Mouse (Mus musculus) liver, postnatal 0 days (tissue): ENCODE data around the gene Ptgis.

Source experiments
- CTCF ChIP-seq: sonication (generic); IDR thresholded peaks from 2 replicates; pipeline ENCODE4 v1.5.1; 2016; ENCODE audit warnings: antibody characterized with exemption, low read depth
- EP300 ChIP-seq: IDR thresholded peaks from 2 replicates; pipeline ENCODE4 v1.6.1; 2016; ENCODE audit warnings: antibody characterized with exemption, low read depth, mild to moderate bottlenecking

DNA sequence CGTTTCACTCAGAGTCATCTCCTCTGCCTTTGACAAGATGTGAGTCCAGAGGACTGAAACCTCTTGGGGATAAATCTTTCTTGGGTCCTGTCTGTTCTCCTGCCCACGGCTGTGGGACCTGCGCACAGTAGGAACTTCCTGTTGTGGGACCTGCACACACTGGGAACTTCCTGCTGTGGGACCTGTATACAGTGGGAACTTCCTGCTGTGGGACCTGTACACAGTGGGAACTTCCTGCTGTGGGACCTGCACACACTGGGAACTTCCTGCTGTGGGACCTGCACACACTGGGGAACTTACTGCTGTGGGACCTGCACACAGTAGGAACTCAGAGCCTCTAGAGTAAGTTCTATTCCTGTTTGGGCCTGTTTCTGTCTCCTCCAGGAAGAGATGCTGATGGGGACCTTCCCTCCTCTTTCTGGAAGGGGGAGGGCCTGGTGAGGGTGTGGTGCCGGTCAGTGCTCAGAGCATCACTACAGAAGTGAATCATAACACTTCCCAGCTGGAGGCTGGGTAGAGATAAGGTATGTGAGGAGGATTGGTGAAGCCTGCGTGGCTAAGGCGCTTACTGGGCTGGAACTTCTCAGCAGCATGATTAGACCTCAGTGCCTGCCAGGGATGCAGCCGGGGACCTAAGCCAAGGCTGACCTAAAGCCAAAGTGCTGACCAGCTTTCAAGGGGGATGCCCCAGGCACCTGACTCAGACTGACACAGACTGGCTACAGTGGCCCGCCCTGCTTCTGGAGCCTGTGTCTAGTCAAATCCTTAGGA lies 22.8 kb upstream of the Ptgis start:
- TF ChIP-seq CTCF = no peak
- no peak for TF ChIP-seq EP300
